Comparison of ENCODE assay signal across 8 mouse cellular contexts in genomic region chr4:87785132-87786074, GRCm38 (mm10).
DNase-seq lines count a peak whose midpoint lies in the region; ATAC-seq and TF ChIP-seq lines count a peak whose summit lies in the region.

No protein-coding gene starts in this region.

- H3K79me3 ChIP-seq in C2C12 (ENCODE audit: low read depth): no peaks in the 10 kb centered on the region

- H3K4me3 ChIP-seq in C2C12 (ENCODE audit: insufficient read depth, poor library complexity, severe bottlenecking): no peak overlapping the region
- H3K4me3 ChIP-seq in embryonic facial prominence, embryonic 13.5 days: no peak overlapping the region
- H3K4me3 ChIP-seq in lung, embryonic 16.5 days (ENCODE audit: low read length): no peak overlapping the region

- H3K79me2 ChIP-seq in C2C12 (ENCODE audit: control insufficient read depth, insufficient read depth): no peaks in the 10 kb centered on the region

- H3K27ac ChIP-seq in embryonic facial prominence, embryonic 13.5 days: no peak overlapping the region
- no peak overlapping the region for H3K27ac ChIP-seq in lung, embryonic 16.5 days (ENCODE audit: low read length)

- peak; percentile 40 for DNase-seq in adrenal gland, adult 8-10 months
- DNase-seq in heart, postnatal 10 days: peak; percentile 69 to 70
- DNase-seq in kidney, postnatal 4 days: peak; percentile 67 to 72
- peak; percentile 53 to 64 for DNase-seq in right cerebral cortex, adult 2 months (ENCODE audit: low spot score in 2 of 2)
- no peak for DNase-seq in T-cell, adult 2 months (ENCODE audit: low spot score)

- no peaks in the 10 kb centered on the region for H3K27me3 ChIP-seq in C2C12 (ENCODE audit: control insufficient read depth, insufficient read depth, insufficient read length)
- H3K27me3 ChIP-seq in embryonic facial prominence, embryonic 13.5 days: no peaks in the 10 kb centered on the region
- H3K27me3 ChIP-seq in lung, embryonic 16.5 days (ENCODE audit: control insufficient read depth, insufficient read depth, low read depth, low read length): no peaks in the 10 kb centered on the region

- no peak for ATAC-seq in embryonic facial prominence, embryonic 13.5 days (ENCODE audit: insufficient number of reproducible peaks, insufficient read depth, low FRiP score, low TSS enrichment, low read depth)
- peak; percentile 71 for ATAC-seq in lung, embryonic 16.5 days (ENCODE audit: low read depth)

- 21% methylated on average over 12 of the region's 12 CpGs for whole genome bisulfite sequencing in embryonic facial prominence, embryonic 13.5 days
- 23% methylated on average over 12 of the region's 12 CpGs for WGBS in lung, embryonic 16.5 days

- no peak overlapping the region for H3K9ac ChIP-seq in embryonic facial prominence, embryonic 13.5 days
- no peak overlapping the region for H3K9ac ChIP-seq in lung, embryonic 16.5 days (ENCODE audit: low read length)

- peak; percentile 12 for TF ChIP-seq CTCF in C2C12 (IDR thresholded peaks at IDR 0.05; ENCODE audit: control insufficient read depth, insufficient read depth, insufficient read length)

- H3K36me3 ChIP-seq in C2C12 (ENCODE audit: control insufficient read depth, insufficient read depth): peaks cover 7% of the 10 kb centered on the region
- H3K36me3 ChIP-seq in embryonic facial prominence, embryonic 13.5 days: peaks cover 34% of the 10 kb centered on the region
- H3K36me3 ChIP-seq in lung, embryonic 16.5 days (ENCODE audit: control insufficient read depth, insufficient read depth, low read length): peaks cover 14% of the 10 kb centered on the region

- no peaks in the 10 kb centered on the region for H3K9me3 ChIP-seq in embryonic facial prominence, embryonic 13.5 days
- H3K9me3 ChIP-seq in lung, embryonic 16.5 days (ENCODE audit: control insufficient read depth, low read length): no peaks in the 10 kb centered on the region

- H3K4me1 ChIP-seq in embryonic facial prominence, embryonic 13.5 days: peaks cover 11% of the 10 kb centered on the region
- H3K4me1 ChIP-seq in lung, embryonic 16.5 days (replicated peaks; ENCODE audit: control insufficient read depth, insufficient read depth, low read length): peaks cover 4% of the 10 kb centered on the region; the same call in 1 of the 2 replicates

- intact Hi-C loops in heart, postnatal 10 days (cut with DNase I): loop anchor here (2.0 to 10.0 kb wide), 5 partner anchors 113 to 859 kb away; partner anchors contain the start of gene Ifna13

- no peak overlapping the region for H3ac ChIP-seq in C2C12 (ENCODE audit: control insufficient read depth, insufficient read length, low read depth)

- peak overlapping the region; percentile 21; the same call in 1 of the 2 replicates for H3K4me2 ChIP-seq in embryonic facial prominence, embryonic 13.5 days
- H3K4me2 ChIP-seq in lung, embryonic 16.5 days (ENCODE audit: low read depth, low read length): no peak overlapping the region

TF ChIP-seq in C2C12, 6 proteins besides CTCF, POLR2A, EP300 and RAD21:
- no peak for TF ChIP-seq MYOD1 (IDR thresholded peaks at IDR 0.05; ENCODE audit: control insufficient read depth, insufficient read length, low read depth)
- TF ChIP-seq MAX (IDR thresholded peaks at IDR 0.05): no peak
- TF ChIP-seq CEBPB (IDR thresholded peaks at IDR 0.05; ENCODE audit: low read depth): no peak
- TF ChIP-seq USF1 (IDR thresholded peaks at IDR 0.05; ENCODE audit: low read depth): no peak
- no peak for TF ChIP-seq MYOG (IDR thresholded peaks at IDR 0.05; ENCODE audit: control insufficient read depth, extremely low read depth, insufficient read length)
- no peak for TF ChIP-seq FOSL1 (IDR thresholded peaks at IDR 0.05; ENCODE audit: insufficient read depth, low read length, poor library complexity, severe bottlenecking)
